Mouse (Mus musculus): ENCODE results near the gene Stxbp1. TPM values are rescaled to one million over a fixed set of nuclear protein-coding genes. Genes with fewer than 3 reads are reported as not detected.

Stxbp1 gene
- polyA plus RNA-seq, 1 experiment: 713 TPM

DNA sequence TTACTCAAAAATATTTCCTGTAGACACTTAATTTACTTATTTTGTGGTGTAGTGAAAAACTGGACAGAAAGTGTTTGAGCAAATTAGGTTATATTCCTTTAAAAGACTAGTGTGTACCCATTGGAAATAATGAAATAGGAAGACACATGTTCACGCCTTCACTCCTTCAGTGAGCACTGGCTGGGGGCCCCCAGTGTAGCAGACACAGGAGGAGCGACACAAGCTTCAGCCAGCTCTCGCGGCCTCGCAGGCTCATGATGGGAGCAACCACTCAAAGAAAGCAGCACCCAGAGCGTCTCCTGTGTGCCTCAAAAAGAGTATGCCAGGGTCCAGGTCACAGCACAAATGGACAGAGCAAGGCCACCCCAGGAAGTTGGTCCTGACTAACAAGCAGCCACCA, 21.2 kb downstream of the Stxbp1 start:
- Histone ChIP-seq H3K4me1 (ENCODE audit: control insufficient read depth, insufficient read depth, low read length) (peaks cover 20% of the 10 kb centered on the region), H3K27ac (ENCODE audit: insufficient read depth, low read length) (no peak overlapping the region), H3K4me3 (ENCODE audit: insufficient read depth, low read length) (no peak overlapping the region)
- no peak for TF ChIP-seq POLR2A (IDR thresholded peaks at IDR 0.05; ENCODE audit: extremely low read depth, insufficient read depth, low read length)
- no peak for TF ChIP-seq CTCF (IDR thresholded peaks at IDR 0.05; ENCODE audit: extremely low read depth, insufficient read depth, low read length)

GRCm38 (mm10) chr2:32824778-32825177, 22.3 kb downstream of the Stxbp1 start:
- H3K4me3 ChIP-seq (ENCODE audit: insufficient read depth, low read length): no peak overlapping the region
- no peak overlapping the region for H3K27ac ChIP-seq (ENCODE audit: insufficient read depth, low read length)
- peaks cover 17% of the 10 kb centered on the region for H3K4me1 ChIP-seq (ENCODE audit: control insufficient read depth, insufficient read depth, low read length)
- no peak for TF ChIP-seq POLR2A (IDR thresholded peaks at IDR 0.05; ENCODE audit: extremely low read depth, insufficient read depth, low read length)
- no peak for TF ChIP-seq CTCF (IDR thresholded peaks at IDR 0.05; ENCODE audit: extremely low read depth, insufficient read depth, low read length)

DNA sequence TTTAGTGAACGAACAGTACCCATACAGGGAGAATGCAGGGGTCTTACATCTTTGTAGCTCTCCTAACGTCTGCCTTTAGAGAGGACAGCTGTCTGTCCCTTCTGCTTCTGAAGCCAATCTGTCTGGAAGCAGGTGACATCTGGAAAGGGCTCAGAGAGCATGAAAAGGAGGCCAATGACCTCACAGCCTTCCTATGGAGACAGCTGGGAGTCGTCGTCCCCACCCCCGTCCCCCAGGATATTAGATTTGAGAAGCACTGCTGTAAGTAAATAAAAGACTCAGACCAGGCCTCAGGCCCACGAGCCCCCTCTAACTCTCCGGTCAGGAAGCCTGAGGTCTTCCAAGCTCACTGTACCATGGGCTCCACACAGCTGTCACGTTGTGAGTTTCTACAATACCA, 22.9 kb downstream of the Stxbp1 start:
- H3K4me3 ChIP-seq (ENCODE audit: insufficient read depth, low read length): no peak overlapping the region
- TF ChIP-seq CTCF (IDR thresholded peaks at IDR 0.05; ENCODE audit: extremely low read depth, insufficient read depth, low read length) (no peak), POLR2A (IDR thresholded peaks at IDR 0.05; ENCODE audit: extremely low read depth, insufficient read depth, low read length) (no peak)
- H3K4me1 ChIP-seq (ENCODE audit: control insufficient read depth, insufficient read depth, low read length): peaks cover 15% of the 10 kb centered on the region
- no peak overlapping the region for H3K27ac ChIP-seq (ENCODE audit: insufficient read depth, low read length)

DNA sequence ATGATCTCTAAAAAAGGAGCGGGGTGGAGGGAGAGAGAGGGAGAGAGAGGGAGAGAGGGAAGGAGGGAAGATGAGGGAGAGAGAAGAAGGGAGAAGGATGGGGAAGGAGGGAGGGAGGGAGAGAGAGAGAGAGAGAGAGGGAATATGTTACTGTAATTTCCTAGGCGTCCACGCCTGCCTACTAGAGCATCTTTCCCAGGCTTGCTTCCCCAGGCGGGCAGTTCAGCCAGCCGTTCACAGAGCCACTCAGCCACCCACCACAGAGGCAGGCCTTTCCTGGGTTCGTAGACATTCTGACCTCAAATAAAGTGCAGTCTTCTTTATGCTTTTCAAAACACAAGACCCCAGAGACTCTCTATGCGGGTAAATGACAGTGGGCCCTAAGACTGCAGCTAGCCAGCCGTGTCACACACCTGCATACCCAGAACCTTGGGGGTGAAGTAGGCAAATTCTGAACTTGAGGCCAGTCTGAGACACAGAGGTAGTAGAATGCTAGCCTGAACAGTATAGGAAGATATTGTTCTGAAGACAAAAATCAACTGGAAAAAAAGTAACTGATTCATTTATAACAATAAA, 23.4 kb downstream of the Stxbp1 start:
- Histone ChIP-seq H3K4me1 (ENCODE audit: control insufficient read depth, insufficient read depth, low read length) (peaks cover 11% of the 10 kb centered on the region), H3K4me3 (ENCODE audit: insufficient read depth, low read length) (no peak overlapping the region), H3K27ac (ENCODE audit: insufficient read depth, low read length) (0 out of 2 replicates have a peak overlapping the region, but pooled peaks have one; percentile 24)
- TF ChIP-seq CTCF (IDR thresholded peaks at IDR 0.05; ENCODE audit: extremely low read depth, insufficient read depth, low read length): no peak
- TF ChIP-seq POLR2A (IDR thresholded peaks at IDR 0.05; ENCODE audit: extremely low read depth, insufficient read depth, low read length): no peak

DNA sequence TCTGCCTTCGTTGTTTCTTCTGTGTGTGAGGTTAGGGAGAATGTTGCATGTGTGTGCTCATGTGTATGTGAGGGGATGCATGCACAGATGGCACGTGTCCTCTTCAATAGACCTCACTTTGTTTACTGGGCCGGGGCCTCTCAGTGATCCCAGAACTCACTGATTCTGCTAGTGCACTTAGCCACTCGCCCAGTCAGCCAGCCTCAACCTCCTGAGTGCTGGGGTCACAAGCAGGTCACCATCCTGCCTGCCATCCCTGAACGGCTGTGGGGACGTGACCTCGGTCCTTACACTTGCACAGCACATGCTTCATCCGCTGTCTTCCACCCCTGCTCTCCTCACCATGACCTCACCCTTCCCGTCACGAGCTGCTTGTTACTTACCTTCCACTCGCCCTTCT, 23.9 kb downstream of the Stxbp1 start:
- no peak overlapping the region for H3K4me3 ChIP-seq (ENCODE audit: insufficient read depth, low read length)
- H3K4me1 ChIP-seq (ENCODE audit: control insufficient read depth, insufficient read depth, low read length): peaks cover 11% of the 10 kb centered on the region
- H3K27ac ChIP-seq (ENCODE audit: insufficient read depth, low read length): 0 out of 2 replicates have a peak overlapping the region, but pooled peaks have one; percentile 24
- no peak for TF ChIP-seq POLR2A (IDR thresholded peaks at IDR 0.05; ENCODE audit: extremely low read depth, insufficient read depth, low read length)
- no peak for TF ChIP-seq CTCF (IDR thresholded peaks at IDR 0.05; ENCODE audit: extremely low read depth, insufficient read depth, low read length)

- H3K27ac ChIP-seq (ENCODE audit: insufficient read depth, low read length): no peak overlapping the region
Measured at GRCm38 (mm10) chr2:32822643-32823042, 24.4 kb downstream of the Stxbp1 start.

DNA sequence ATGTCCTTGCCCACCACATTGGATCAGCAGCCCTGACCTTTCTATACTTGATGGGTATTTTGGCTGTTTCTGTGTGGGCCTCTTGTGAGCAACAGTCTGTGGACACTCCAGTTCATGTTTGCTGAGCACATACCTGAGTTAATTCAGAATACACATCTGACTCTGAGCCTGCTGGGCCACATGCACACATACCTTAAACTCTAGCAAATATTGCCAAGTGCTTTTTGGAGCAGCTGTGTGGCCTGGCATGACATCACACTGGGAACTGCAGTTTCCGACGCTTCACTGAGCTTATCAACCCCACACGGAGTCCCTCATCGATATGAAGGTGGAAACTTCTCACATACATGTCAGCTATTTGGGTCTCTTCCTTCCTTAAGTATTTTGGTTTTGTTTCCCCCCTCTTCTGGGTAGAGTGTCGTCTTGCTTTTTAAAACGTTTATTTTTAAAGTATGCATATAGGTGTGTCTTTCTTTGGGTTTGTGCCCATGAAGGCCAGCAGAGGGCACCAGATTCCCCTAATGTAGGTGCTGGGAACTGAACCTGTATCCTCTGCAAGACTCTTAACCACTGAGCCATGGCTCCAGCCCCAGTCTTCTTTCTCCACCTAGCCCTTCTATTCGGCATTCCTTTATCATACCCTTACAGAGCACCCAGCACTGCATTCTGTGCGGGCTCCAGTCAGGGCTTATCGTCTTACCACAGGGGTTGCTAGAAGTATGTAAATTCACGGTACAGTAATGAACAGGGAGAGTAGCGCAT, 25.8 kb downstream of the Stxbp1 start:
- TF ChIP-seq CTCF (IDR thresholded peaks at IDR 0.05; ENCODE audit: extremely low read depth, insufficient read depth, low read length) (peak; percentile 49), POLR2A (IDR thresholded peaks at IDR 0.05; ENCODE audit: extremely low read depth, insufficient read depth, low read length) (no peak)
- no peak overlapping the region for H3K27ac ChIP-seq (ENCODE audit: insufficient read depth, low read length)
- H3K4me3 ChIP-seq (ENCODE audit: insufficient read depth, low read length): no peak overlapping the region
- H3K4me1 ChIP-seq (ENCODE audit: control insufficient read depth, insufficient read depth, low read length): peaks cover 17% of the 10 kb centered on the region

More at GRCm38 (mm10) chr2:32822643-32823042, 24.4 kb downstream of the Stxbp1 start:
- H3K4me1 ChIP-seq (ENCODE audit: control insufficient read depth, insufficient read depth, low read length): peaks cover 11% of the 10 kb centered on the region
- TF ChIP-seq CTCF (IDR thresholded peaks at IDR 0.05; ENCODE audit: extremely low read depth, insufficient read depth, low read length): no peak
- no peak for TF ChIP-seq POLR2A (IDR thresholded peaks at IDR 0.05; ENCODE audit: extremely low read depth, insufficient read depth, low read length)
- no peak overlapping the region for H3K4me3 ChIP-seq (ENCODE audit: insufficient read depth, low read length)

GRCm38 (mm10) chr2:32818208-32818607, 28.8 kb downstream of the Stxbp1 start:
- Histone ChIP-seq H3K4me3 (ENCODE audit: insufficient read depth, low read length) (no peak overlapping the region), H3K4me1 (ENCODE audit: control insufficient read depth, insufficient read depth, low read length) (peaks cover 9% of the 10 kb centered on the region), H3K27ac (ENCODE audit: insufficient read depth, low read length) (no peak overlapping the region)
- TF ChIP-seq POLR2A (IDR thresholded peaks at IDR 0.05; ENCODE audit: extremely low read depth, insufficient read depth, low read length): no peak
- TF ChIP-seq CTCF (IDR thresholded peaks at IDR 0.05; ENCODE audit: extremely low read depth, insufficient read depth, low read length): no peak

GRCm38 (mm10) chr2:32817589-32817988, 29.5 kb downstream of the Stxbp1 start:
- H3K4me3 ChIP-seq (ENCODE audit: insufficient read depth, low read length): no peak overlapping the region
- no peak for TF ChIP-seq POLR2A (IDR thresholded peaks at IDR 0.05; ENCODE audit: extremely low read depth, insufficient read depth, low read length)
- H3K27ac ChIP-seq (ENCODE audit: insufficient read depth, low read length): peak overlapping the region; percentile 26
- peaks cover 9% of the 10 kb centered on the region for H3K4me1 ChIP-seq (ENCODE audit: control insufficient read depth, insufficient read depth, low read length)
